Mouse (Mus musculus) kidney, adult 11 months (tissue): ENCODE measurements around the gene Zfp991.
"Not testable (repeated sequence)": the region's sequence is repeated elsewhere in the genome, so short reads cannot be mapped to it uniquely, and the experiment has no call there.

Source experiments
- DNase-seq: peaks from one replicate; pipeline ENCODE4 v3.0.0; 2022

Zfp991 gene

GRCm38 (mm10) chr4:147186824-147187223 lies 55.0 kb downstream of the Zfp991 start:
- not testable (repeated sequence) for DNase-seq

GRCm38 (mm10) chr4:147187283-147187965 lies 55.6 kb downstream of the Zfp991 start:
- not testable (repeated sequence) for DNase-seq

GRCm38 (mm10) chr4:147195186-147195585 lies 63.3 kb downstream of the Zfp991 start:
- not testable (repeated sequence) for DNase-seq

- not testable (repeated sequence) for DNase-seq
These were observed 65.4 kb downstream of the Zfp991 start for GRCm38 (mm10) chr4:147197210-147197609.

GRCm38 (mm10) chr4:147199055-147199750 lies 67.4 kb downstream of the Zfp991 start:
- DNase-seq: not testable (repeated sequence)

- DNase-seq: not testable (repeated sequence)
These were observed 70.3 kb downstream of the Zfp991 start for GRCm38 (mm10) chr4:147201920-147202660.

GRCm38 (mm10) chr4:147212182-147212928 lies 80.5 kb downstream of the Zfp991 start:
- not testable (repeated sequence) for DNase-seq

- DNase-seq: not testable (repeated sequence)
These were observed 82.4 kb downstream of the Zfp991 start for GRCm38 (mm10) chr4:147214233-147214632.

GRCm38 (mm10) chr4:147217676-147218075 lies 85.8 kb downstream of the Zfp991 start:
- not testable (repeated sequence) for DNase-seq

GRCm38 (mm10) chr4:147219319-147220070 lies 87.7 kb downstream of the Zfp991 start:
- DNase-seq: peak; percentile 20

GRCm38 (mm10) chr4:147220226-147220625 lies 88.4 kb downstream of the Zfp991 start:
- not testable (repeated sequence) for DNase-seq

GRCm38 (mm10) chr4:147222021-147222420 lies 90.2 kb downstream of the Zfp991 start:
- peak; percentile 15 for DNase-seq

GRCm38 (mm10) chr4:147223778-147224435 lies 92.1 kb downstream of the Zfp991 start:
- peak; percentile 30 for DNase-seq

- not testable (repeated sequence) for DNase-seq
These were observed 93.8 kb downstream of the Zfp991 start for GRCm38 (mm10) chr4:147225616-147226015.

- DNase-seq: not testable (repeated sequence)
These were observed 98.2 kb downstream of the Zfp991 start for GRCm38 (mm10) chr4:147230026-147230425.
